Mouse (Mus musculus) megakaryocyte, embryonic 14.5 days (primary cell): ENCODE measurements at regions not wholly inside any gene's neighbourhood (a gene's known extent, or its start where the extent isn't known, plus 50 kb on each side); places are given as distances from the start of the nearest gene placed in this dataset.

Experiments used
- FLI1 ChIP-seq: IDR thresholded peaks from 2 replicates; pipeline ENCODE4 v1.6.1; 2012; ENCODE audit warnings: low read length, inconsistent platforms, mixed read lengths
- GATA1 ChIP-seq: IDR thresholded peaks from 3 replicates; pipeline ENCODE4 v1.6.1; 2012; ENCODE audit warnings: mixed read lengths, low read length, inconsistent platforms, borderline replicate concordance

GRCm38 (mm10) chr1:78021014-78021413 lies 175.9 kb downstream of the Pax3 start:
- TF ChIP-seq GATA1 (no peak), FLI1 (no peak)
